Mouse (Mus musculus) small intestine, adult 2 months (tissue): ENCODE data around the gene Arid3a.

ENCODE experiments used
- CTCF ChIP-seq: fragments of 200-500 bp; IDR thresholded peaks from 2 replicates; pipeline ENCODE4 v1.5.1; 2012; ENCODE audit warnings: low read depth, mild to moderate bottlenecking, control low read depth, inconsistent platforms, low read length, moderate library complexity, mixed read lengths; ENCODE audit not compliant: insufficient replicate concordance, insufficient read length; ENCODE audit errors: extremely low read depth
- POLR2A ChIP-seq: fragments of 200-500 bp; IDR thresholded peaks from 2 replicates; pipeline ENCODE4 v1.6.1; 2012; ENCODE audit warnings: low read depth, mild to moderate bottlenecking, control low read depth, inconsistent platforms, low read length, moderate library complexity

DNA sequence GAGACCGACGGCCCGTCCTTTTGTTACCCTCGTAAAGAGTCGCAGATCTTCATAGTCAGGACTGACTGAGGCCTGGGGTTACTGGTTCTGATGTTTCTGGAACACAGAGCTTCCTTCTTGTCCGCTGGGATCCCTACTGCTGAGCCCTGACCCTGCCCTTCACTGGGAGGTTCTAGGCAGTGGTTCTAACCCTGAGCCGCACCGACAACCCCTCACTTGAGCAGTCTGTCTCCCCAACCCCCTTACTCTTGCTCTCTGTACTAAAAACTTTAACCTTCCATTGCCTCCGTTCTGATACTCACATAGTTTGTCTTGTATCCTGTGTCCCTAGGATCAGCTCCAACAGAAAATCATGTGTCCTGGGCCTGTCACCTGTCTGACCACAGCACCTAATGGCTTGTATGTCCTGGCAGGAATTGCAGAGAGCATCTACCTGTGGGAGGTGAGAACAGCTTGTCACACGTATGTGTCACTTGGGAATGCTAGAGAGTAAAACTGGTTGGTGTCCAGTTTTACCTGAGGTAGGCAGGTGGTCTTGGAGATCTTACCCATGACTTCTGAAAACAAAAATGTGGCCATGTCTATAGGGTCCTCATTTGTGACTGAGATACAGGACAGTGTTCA is 33.9 kb downstream of the Arid3a start:
- TF ChIP-seq POLR2A (no peak), CTCF (no peak)
